Mouse (Mus musculus) right cerebral cortex, postnatal 25 days (tissue): ENCODE results near the gene Abhd12.
"Not testable (repeated sequence)": the region's sequence is repeated elsewhere in the genome, so short reads cannot be mapped to it uniquely, and the experiment has no call there.

Source experiments
- DNase-seq: peaks from one replicate; pipeline ENCODE4 v3.0.0; 2022

The Abhd12 gene

DNA sequence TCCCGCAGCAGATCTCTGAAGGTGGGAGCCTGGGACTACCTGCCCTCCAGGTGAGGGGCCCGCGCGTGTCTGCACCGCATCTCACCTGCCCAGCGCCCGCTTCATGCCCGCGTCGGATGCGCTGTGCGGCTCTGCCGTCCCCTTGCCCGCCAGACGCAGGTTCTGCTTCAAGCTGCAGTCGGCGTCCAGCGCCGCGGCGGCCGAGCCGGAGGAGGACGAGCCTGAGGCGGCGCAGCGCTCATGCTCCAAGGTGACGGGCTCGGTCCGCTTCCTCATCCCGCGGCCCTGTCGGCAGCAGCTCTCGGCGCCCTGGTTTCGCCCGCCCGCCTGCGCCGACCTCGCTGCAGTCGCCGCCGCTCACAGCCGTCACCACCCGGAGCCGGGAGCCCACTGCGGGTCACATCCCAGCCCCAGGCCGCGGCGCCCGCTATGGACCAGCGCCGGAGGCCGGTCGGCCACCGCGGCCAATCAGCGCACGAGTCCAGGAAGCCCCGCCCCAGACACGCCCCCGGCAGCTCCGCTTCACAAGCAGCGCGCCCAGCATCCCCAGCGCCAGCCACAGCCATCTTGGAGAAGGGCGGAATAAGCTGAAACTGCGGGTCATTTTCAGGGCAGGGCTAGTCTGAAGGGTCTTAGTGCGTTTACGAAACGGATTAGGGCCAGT, at the start of gene Abhd12:
Gene Abhd12 (minus strand): TSS at position 470 of the 664 bp plus-strand sequence.
- DNase-seq = peak; percentile 99

DNA sequence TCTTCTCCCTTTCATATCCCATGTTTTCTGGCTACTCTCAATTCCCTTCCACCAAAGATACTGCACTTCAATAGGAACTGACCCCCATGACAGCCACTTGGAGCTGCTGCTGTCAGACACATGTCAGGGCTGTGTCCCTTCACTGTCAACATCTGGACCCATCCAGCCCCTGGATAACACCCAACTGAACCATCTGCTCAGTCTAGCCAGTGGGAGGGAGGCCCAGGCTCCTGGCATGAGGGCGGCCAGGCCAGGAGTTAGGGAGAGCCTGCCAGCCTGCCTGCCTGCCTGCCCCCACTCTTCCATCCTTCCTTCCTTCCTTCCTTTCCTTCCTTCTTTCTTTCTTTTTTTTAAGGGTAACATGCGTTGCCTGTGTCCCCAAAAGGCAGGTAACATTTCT, 46.7 kb upstream of the Abhd12 start:
- no peak for DNase-seq

DNA sequence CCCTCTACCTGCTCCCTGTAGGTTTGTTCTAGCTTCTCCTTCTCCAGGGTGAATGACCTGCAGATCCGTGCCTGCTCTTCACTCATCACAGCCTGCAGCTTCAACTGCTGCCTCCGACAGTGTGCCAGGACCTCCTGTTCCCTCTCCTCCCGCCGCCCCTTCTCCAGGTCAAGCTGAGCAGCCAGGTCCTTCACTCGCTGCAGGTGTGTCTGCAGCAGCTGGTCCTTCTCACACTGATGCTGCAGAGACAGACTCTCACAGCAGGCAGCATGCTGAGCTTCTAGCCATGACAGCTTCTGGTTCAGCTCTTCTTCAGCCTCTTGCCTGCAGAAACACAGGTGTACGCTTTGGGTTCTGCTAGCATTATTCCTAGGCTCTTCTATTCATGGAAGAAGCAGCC, 45.5 kb upstream of the Abhd12 start:
- no peak for DNase-seq

DNA sequence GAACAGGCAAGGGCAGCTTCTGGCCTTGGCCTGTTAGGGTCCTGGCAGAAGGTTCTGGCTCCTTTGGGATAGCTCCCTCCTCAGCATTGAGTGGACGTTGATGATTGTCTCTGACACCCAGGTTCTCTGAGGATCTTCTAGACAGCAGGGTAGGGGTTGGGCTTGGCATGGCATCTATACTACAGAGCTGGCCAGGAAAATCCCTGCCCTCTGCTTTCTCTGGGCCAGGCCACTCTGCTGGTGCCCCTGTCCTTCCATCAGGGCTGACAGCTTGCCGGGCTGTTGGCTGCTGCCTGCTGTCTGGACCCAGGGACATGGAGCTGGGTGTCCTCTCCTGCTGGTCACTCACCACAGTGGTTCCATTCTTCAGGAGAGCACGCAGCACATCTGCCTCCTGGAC, 45.1 kb upstream of the Abhd12 start:
- DNase-seq = no peak

DNA sequence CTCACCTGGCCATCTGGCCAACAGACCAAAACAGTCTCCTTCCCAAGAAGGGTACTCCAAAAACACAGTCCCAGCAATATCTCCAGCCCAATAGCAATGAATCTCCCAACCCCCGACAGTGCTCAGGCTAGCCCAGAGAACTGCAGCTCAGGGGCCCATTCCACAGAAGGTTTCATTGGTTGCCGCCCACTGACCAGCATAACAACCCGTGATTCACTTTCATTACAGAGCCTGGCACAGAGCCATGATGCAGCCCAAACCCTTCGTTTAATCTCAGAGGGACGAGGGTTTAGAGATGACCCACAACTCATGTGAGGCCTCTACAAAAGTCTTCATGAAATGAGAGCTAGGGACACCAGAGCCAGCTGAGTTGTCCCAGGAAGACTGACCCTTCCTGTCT, 44.2 kb upstream of the Abhd12 start:
- DNase-seq = no peak

DNA sequence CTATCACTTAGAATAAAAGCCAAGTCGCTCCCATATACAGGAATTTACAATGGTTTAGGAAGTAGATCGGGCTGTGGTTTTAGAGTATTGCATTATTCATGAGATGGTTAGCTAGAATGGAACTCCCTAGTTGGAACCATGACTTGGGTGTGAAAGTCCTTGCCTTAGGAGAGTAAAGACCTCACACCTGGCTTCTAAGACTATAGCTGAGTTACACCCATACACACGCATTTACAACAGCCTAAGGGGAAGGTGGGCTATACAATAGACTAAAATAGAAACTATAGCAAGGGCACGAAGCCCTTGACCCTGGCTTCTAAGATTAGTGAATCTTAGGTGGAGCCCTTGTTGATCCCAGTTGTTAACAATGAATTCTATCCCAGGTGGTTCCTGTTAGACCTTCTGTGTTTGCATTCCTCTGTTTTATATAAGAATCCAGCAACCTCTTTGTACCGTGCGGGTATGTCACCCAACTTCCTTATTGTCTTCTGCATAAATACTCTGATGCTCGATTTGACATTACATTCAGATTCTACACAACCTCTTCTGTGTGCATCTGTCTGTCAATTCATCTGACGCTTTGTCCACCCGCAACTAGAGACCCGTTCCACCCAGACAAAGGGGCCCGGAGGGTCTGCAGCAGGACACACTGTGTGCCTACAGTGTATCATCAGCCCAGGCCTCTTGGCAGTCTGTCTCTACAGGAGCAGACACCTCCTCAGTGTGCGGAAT, 43.5 kb upstream of the Abhd12 start:
- not testable (repeated sequence) for DNase-seq

DNA sequence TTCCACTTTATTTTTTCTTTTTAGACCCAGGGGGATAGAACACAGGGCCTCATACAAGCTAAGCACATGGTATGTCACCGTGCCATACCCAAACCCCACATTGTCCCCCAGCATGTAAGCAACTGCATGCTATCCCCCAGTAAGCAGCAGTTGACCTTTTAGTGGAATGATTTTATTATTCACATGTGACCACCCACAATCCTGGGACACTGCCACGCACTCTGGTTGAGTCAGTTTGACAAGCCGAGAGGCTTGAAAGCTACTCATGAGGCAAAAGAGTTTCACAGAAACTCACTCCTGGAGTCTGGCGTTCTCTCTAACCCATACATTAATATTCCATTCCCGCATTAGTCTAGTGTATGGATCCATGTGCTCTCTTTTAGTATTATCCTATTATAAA, 42.8 kb upstream of the Abhd12 start:
- not testable (repeated sequence) for DNase-seq

DNA sequence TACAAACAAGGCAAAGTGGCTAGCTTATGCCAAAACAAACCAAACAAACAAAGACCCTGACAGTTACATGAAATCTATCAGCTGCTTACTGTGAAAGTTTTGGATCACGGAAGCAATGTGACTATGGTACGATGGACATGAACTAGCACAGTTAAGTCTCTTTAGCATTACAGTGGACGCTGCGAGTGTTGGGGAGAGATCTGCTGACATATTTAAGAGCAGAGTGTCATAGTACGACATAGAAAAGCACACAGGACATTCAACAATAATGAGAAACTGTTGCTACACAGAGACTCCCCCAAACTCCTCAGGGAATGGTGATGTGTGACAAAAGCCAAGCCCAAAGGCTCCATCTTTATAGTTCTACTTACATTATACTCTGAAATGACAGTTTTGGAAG, 39.5 kb upstream of the Abhd12 start:
- no peak for DNase-seq

DNA sequence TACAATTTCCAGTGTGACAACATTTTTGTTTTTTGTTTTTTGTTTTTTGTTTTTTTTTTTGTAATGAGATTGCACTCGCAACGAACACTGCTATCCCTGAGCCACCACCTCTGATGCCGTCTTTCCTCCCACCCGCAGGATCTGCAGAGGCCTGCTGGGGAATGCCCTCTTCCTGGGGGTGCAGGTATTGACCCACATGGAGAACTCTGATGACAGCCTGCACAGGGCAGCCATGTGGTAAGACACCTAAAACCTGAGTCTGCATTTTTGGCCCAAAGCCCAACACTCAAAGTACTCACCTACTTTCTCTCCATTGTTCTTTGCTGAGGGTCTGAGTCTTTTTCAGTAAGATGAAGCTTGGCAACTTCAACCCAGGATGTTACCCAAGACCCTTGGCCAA, 30.1 kb upstream of the Abhd12 start:
- no peak for DNase-seq

DNA sequence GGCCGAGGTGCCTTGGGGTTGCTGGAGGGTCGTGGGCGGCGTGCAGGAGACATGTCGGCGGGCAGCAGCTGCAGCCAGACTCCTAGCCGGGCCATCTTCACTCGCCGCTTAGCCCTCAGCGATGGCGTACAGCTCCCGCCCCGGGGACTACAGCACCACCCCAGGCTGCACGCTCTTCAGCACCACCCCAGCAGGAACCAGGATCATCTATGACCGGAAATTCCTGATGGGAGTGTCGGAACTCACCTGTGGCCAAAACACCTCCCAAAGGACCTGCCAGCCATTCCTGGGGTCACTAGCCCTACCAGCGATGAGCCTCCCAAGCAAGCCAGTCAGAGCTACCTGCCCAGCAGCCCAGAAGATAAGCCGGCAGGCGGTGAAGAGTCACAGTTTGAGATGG, 28.9 kb upstream of the Abhd12 start:
- no peak for DNase-seq

DNA sequence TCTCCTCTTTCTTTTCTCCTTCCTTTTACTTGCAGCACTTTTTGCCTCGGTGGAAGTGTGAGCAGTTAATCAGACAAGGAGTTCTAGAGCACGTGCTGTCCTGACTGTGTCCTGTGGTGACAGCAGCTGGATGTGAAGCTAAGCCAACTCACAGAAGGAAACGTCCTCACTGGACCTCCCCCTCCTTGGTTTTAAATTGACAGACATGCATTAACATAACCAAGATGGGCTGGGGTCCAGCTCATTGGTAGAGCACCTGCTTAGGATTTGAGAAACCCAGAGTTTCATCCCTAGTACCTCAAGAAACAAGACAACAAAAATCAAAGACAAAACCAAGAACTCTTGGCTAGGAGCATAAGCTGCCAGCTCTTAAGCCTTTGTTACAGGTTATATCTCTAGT, 26.3 kb upstream of the Abhd12 start:
- DNase-seq = no peak

DNA sequence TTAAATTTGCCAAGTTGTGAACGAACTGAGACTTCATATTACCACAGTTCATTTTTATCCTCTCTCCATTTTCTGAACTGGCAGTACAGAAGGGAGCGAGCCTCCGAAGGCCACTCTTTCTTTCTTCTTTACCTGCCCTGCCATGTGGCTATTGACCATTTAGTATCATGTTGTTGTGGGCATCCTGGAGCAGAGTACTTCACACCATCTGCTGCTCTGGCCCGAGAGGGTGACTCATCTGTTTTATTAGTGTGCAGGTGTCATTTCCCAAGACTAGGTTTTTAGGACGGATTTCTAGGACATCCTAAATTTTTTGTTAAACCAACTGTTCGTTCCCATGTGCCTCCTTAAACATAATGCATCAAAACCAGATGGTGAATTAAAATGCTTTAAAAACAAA, 24.6 kb upstream of the Abhd12 start:
- no peak for DNase-seq

DNA sequence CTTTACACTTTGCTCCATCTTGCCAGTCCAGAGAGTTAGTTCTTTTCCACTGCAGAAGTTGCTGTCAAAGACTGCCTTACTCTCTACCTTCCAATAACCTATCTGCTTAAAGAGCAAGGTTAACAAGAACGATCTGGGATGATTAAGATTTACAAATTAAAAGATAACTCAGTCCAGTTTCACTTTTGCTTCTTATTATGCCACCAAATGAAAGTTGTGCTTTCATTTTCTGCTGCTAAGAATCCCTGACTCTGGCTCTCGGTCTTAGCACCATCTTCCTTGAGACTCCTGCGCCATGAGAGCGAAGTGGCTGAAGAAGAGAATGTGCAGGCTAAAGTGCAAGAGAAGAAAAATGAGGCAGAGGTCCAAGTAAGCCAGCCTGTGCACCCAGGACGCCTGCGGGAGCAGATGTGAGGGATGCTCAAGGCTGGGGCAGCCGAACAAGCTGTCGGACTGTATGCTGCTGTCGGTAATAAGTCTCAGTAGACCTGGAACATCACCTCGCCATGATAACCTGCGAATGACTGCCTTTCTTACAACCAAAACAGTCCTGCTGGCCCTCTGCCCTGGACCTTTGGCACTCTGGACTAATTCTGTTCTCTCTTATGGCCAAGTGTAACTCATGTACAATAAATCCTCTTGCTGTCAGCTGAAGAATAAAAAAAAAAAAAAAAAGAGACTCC, 22.6 kb upstream of the Abhd12 start:
- DNase-seq = no peak

DNA sequence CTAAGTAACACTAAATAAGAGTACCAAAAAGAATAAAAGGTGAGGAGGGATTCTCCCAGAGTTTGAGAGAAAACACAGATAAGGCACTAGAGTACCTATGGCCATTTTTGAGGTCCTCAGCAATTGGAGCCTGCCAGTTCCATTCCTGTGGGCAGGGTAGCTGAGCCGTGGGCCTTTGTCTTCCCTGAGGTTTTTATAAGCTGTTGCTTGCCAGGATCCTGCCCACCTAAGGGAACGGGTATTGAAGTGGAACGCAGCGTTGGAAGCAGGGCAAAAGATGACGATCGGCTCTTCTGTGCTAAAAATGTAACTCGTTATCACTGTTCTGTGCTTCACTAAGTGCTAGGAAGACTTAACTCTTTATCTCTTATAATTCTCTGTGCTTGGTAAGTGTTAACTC, 19.0 kb upstream of the Abhd12 start:
- no peak for DNase-seq

DNA sequence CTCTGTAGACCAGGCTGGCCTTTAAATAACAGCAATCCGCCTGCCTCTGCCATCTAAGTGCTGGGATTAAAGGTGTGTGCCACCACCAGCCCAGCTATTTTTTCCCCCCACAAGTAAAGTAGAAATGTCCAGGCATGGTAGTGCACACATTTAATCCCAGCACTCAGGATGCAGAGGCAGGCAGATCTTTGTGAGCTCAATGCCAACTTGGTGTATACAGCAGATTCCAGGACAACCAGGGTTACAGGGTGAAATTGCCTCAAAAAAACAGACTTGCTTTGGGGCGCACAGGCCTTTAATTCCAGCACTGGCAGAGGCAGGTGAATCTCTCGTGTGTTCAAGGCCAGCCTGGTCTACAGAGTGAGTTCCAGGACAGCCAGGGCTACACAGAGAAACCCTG, 18.5 kb upstream of the Abhd12 start:
- no peak for DNase-seq

DNA sequence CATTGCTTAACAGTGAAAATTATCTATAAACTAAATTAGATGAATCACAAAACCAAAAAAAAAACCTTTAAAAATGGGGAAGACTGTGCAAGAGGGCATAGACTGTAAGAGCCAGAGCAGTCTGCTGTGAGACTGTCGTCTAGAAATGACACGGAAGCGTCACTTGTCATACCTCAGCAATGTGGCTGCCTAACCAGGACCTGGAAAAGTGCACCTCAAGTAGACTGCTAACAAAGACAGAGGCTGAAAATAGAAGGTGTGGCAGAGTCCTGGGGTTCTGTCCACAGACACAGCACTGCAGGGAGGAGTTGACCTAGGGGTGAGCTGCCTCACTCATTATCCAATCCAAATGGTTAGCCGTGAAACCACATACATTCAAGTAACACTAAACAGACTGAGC, 17.6 kb upstream of the Abhd12 start:
- no peak for DNase-seq

DNA sequence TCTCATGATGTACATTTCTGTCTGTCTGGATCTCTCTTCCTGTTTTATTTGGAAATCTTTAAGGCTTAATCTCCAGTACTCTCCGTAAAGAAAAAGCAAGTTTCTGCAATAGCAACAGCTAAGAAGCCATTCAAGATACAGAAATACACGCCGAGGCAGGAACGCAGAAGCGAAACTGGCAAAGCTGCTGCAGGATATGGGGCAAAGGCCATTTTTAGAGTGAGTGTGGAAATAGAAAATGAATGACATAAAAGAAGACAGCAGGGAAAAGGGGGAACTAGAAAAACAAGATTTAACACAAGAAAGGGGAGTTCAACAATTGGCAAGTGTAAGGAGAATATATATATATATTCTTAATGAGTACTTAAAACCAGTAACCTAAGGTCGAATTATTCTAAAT, 17.2 kb upstream of the Abhd12 start:
- no peak for DNase-seq

DNA sequence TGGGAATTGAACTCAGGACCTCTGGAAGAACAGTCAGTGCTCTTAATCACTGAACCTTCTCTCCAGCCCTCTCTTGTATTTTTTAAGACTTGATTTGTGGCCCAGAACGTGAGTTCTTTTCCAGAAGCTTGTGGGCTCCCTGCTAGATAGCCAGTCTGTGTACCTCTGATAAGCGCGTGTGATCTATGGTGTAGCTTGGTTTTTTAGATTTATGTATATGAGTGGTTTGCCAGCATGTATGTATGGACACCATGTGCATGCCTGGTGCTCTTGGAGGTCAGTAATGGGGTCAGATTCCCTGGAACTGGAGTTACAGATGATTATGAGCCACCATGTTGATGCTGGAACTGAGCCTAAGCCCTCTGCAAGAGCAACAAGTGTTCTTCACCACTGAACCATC, 16.0 kb upstream of the Abhd12 start:
- DNase-seq = no peak

DNA sequence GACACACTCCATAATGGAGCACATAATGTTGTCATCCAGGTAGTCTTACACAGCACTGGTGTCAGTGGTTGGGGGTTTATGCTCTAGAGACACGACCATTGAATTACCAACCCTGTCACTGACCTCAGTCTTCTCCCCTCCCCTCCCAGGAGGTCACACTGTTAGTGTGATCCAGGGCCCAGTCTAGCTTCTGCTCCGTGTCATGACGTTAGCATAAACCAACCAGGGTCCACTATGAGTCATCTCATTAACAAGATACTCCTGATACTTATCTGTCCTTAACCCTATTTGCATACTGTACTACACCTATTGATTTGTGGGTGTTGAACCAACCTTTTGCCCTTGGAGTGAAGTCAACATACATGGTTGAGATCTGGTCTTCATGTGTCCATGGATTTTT, 14.2 kb upstream of the Abhd12 start:
- DNase-seq = no peak

DNA sequence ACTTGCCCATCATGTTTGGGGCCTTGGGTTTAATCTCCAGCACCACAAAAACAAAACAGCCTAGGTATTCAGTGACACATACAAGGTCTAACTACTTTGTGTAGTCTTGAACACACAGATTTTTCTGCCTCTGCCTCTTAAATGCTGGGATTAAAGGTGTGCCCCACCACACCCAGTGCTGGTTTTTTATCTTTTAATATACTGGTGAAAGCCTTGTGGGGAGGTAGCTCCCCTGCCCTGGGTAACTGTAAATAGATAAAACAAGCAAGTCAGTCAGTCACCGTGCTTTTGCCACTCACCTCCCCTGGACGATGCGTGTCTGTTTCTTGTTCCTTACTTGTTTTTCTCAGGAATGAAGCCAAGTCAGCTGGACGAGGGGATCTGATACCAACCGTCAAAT, 11.2 kb upstream of the Abhd12 start:
- DNase-seq = no peak

DNA sequence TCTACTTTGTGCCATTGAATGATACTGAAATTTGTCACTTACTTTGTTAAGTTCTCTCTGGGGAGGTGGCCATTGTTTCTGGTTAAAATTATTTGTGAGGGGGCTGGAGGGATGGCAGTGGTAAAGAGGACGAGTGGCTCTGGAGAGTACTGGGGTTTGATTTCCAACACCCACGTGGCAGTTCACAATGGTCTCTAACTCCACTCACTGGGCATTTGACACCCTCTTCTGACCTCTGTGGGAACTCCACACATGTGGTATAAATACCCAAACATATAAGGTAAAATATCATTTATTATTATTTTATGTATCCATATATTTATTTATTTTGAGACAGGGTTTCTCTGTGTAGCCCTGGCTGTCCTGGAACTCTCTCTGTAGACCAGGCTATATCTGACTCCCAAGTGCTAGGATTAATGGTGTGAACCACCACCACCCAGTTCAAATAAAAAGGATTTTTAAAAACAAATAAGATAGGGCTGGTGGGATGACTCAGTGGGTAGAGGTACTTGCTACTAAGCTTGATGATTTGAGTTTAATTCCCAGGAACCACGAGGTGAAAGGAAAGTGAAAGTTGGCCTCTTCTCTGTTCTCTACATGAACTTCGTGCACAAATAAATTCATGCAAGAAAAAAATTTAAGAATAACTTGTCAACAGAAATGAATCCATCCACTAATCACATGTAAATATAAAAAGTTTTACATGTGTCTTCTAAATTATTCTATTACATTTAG, 10.4 kb upstream of the Abhd12 start:
- DNase-seq = no peak

DNA sequence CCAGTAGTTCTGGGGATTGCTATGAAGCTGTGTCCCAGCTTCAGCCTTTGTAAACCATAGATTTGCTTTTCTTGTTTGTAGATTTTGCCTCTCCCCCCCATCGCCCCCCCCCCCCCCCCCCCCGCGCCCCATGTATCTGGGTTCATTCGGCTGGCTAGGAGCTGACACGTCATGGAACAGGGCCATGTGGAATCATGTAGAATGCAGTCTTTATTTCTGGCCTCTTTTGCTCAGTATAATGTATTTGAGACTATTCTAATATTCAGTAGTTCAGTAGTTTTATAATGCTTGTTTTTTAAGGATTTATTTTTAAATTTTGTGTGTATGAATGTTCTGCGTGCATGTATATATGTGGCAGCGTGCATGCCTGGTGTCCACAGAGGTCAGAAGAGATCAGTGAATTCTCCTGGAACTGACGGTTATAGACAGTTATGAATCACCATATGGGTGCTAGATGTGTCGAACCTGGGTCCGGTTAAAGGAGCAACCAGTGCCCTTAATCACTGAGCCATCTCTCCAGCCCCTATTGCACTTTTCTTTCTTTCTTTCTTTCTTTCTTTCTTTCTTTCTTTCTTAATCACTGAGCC, 5.8 kb upstream of the Abhd12 start:
- DNase-seq = no peak

DNA sequence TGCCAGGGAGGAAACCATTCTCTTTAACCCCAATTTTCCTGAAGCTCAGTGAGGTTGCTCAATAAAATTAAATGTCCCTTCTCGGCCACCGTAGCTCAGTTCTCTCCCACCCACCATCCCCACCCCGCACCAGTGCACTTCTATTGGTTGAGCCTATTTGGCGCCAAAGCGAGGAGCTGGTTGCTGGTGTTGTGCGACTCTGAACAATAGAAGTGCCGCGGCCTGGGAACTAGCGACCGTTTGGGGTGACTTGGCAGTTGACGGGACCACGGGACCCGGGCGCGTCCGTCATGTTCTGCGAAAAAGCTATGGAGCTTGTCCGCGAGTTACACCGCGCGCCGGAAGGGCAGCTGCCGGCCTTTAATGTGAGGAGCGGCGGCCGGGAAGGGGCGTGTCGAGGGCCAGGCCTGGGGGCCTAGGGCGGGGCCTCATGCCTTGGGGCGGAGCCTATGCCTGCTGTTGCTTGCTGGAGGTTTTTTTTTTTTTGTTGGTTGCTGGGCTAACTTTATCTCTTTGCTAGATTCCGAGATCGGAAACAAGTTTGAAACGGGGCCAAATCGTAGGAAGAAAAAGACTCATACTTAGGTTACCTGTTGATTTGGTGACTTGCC, 5.0 kb upstream of the Abhd12 start:
- peak; percentile 86 for DNase-seq
